Mouse (Mus musculus): ENCODE data around the gene Cdkl2.

DNA sequence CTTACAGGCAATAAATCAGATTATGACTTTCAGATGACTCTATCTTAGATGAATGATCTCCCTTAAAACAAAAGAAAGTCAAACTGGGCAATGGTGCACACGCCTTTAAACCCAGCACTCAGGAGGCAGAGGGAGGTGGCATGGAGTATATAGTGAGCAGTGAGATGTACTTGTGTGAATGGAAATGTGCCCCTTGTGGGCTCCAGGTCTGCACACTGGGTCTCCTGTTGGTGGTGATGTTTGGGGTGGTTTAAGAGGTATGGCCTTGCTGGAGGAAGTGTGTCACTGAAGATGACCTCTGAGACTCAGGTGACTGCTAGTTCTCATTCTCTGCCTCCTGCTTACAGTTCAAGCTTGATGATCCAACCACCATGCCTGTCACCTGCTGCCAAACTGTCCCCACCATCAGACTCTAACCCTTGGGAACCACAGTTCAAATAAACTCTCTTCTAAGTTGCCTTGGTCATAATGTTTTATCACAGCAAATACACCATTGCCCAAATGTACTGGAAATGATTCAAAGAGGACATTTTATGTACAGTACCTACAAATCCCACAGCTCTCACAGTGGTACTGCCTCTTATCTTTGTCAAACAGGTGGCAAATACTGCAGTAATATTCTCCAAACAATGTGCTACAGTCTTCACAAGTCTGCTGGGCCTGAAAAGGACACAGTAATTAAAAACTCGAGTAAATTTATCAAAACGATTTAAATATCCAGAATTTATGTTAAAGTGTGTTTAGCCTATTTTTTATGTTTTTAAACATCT is 86.5 kb downstream of the Cdkl2 start:
- no peak for TF ChIP-seq CTCF (conservative IDR thresholded peaks at IDR 0.05; ENCODE audit: low read length)
- no peak for TF ChIP-seq NANOG (IDR thresholded peaks at IDR 0.05; ENCODE audit: borderline replicate concordance, low read length)
- TF ChIP-seq POU5F1 (IDR thresholded peaks at IDR 0.05; ENCODE audit: borderline replicate concordance, low read length), result no peak

All from E14TG2a.4 (cell line).